Mouse (Mus musculus) frontal cortex, adult 2 months (tissue): ENCODE measurements around the gene Kat2b. TPM values are rescaled to one million over a fixed set of nuclear protein-coding genes. Genes with fewer than 3 reads are reported as not detected.

Experiments
- polyA plus RNA-seq: library from polyadenylated mRNA; depleted of rRNA; stranded (reverse); fragments of >200 nt; gene quantifications from 2 replicates; pipeline ENCODE4 v1.2.3, GENCODE M21; 2012; rRNA removed

The Kat2b gene
- polyA plus RNA-seq, 1 experiment: 15.2 TPM

Other genes with a start within 250 kb of the Kat2b start
- gene Efhb, start 103.5 kb upstream of the Kat2b start, polyA plus RNA-seq: 0.32 TPM in 2 replicates
- 89.2 and 98.1 TPM in 2 replicates for gene Rab5a, start 87.6 kb upstream of the Kat2b start, polyA plus RNA-seq
- gene Pp2d1, start 27.4 kb upstream of the Kat2b start, polyA plus RNA-seq: 0.06 TPM in 1 of 2 replicates, not detected in the other
- gene Sgo1, start 122.5 kb downstream of the Kat2b start, polyA plus RNA-seq: 0.16 and 0.25 TPM in 2 replicates